ENCODE assay signal across 20 mouse cellular contexts in genomic region chr14:11962561-11962960, GRCm38 (mm10).
A peak's percentile ranks its signal among the peaks of the same experiment; 100 is the strongest.
DNase-seq lines count a peak whose midpoint lies in the region; TF ChIP-seq lines count a peak whose summit lies in the region.
"Had no signal": no experiment of that assay in that cellular context is flagged by ENCODE, and none has a peak within 500 bp of the region (broad histone marks: within the 10 kb centered on the region; RNA-seq: fewer than 3 reads in every experiment).

No protein-coding gene starts in this region.

- peaks cover 66% of the 10 kb centered on the region for H3K4me1 ChIP-seq in E14TG2a.4 (replicated peaks; ENCODE audit: low read depth, low read length)
- peaks cover 3% of the 10 kb centered on the region for H3K4me1 ChIP-seq in ES-Bruce4 (ENCODE audit: control insufficient read depth, insufficient read depth, low read length)
- H3K4me1 ChIP-seq: embryonic facial prominence, embryonic 12.5 days had no signal

- TF ChIP-seq CTCF in E14TG2a.4 (conservative IDR thresholded peaks at IDR 0.05; ENCODE audit: low read length) = no peak
- no peak for TF ChIP-seq CTCF in ES-Bruce4 (IDR thresholded peaks at IDR 0.05; ENCODE audit: low read depth, low read length)

- peak overlapping the region; percentile 46; the same call in 1 of the 2 replicates for H3K4me3 ChIP-seq in E14TG2a.4 (replicated peaks; ENCODE audit: low read length)
- no peak overlapping the region for H3K4me3 ChIP-seq in ES-Bruce4 (ENCODE audit: low read depth, low read length)
- H3K4me3 ChIP-seq: embryonic facial prominence, embryonic 10.5 days; embryonic facial prominence, embryonic 12.5 days; forebrain, embryonic 13.5 days; forebrain, embryonic 15.5 days had no signal

- no peak for TF ChIP-seq POLR2A in ES-Bruce4 (IDR thresholded peaks at IDR 0.05; ENCODE audit: insufficient read depth, low read length)

- peak; percentile 89 for DNase-seq in R1 (ENCODE audit: low read depth, low spot score)
- no peak for DNase-seq in lung, postnatal 14 days
- no peak for DNase-seq in lung, postnatal 25 days (ENCODE audit: low spot score)
- no peak for DNase-seq in thymus, postnatal 25 days
- DNase-seq: adrenal gland, adult 8-10 months; adrenal gland, postnatal 14 days; adrenal gland, postnatal 36 days; cerebellum, adult 11-12 months; cerebellum, adult 2 months; cerebellum, adult 9-10 months; cerebellum, postnatal 10 days; cerebellum, postnatal 25 days had no signal

- 0 out of 2 replicates have a peak overlapping the region, but pooled peaks have one; percentile 27 for H3K27ac ChIP-seq in ES-Bruce4 (ENCODE audit: insufficient read depth, low read length)
- H3K27ac ChIP-seq: embryonic facial prominence, embryonic 10.5 days; embryonic facial prominence, embryonic 12.5 days; forebrain, embryonic 13.5 days; forebrain, embryonic 15.5 days had no signal

- H3K9ac ChIP-seq in ES-Bruce4 (ENCODE audit: low read depth, poor library complexity, severe bottlenecking) = no peak overlapping the region
- H3K9ac ChIP-seq: embryonic facial prominence, embryonic 12.5 days; forebrain, embryonic 13.5 days; forebrain, embryonic 15.5 days had no signal

- no peak for TF ChIP-seq EP300 in ES-Bruce4 (IDR thresholded peaks at IDR 0.05; ENCODE audit: insufficient read depth, low read depth, low read length)

- H3K9me3 ChIP-seq in E14TG2a.4 (ENCODE audit: low read length) = peaks cover 8% of the 10 kb centered on the region; the same call in 1 of the 2 replicates
- H3K9me3 ChIP-seq in ES-Bruce4 (replicated peaks; ENCODE audit: control insufficient read depth, insufficient read depth, low read length, poor library complexity, severe bottlenecking) = no peaks in the 10 kb centered on the region
- H3K9me3 ChIP-seq: embryonic facial prominence, embryonic 10.5 days; embryonic facial prominence, embryonic 12.5 days; forebrain, embryonic 13.5 days; forebrain, embryonic 15.5 days had no signal

- no peaks in the 10 kb centered on the region for H3K36me3 ChIP-seq in E14TG2a.4 (ENCODE audit: insufficient read depth, low read length)
- H3K36me3 ChIP-seq in ES-Bruce4 (ENCODE audit: control insufficient read depth, insufficient read depth, low read length, poor library complexity, severe bottlenecking) = no peaks in the 10 kb centered on the region
- H3K36me3 ChIP-seq: embryonic facial prominence, embryonic 12.5 days; forebrain, embryonic 15.5 days; G1E had no signal

- H3K27me3 ChIP-seq in E14TG2a.4 (ENCODE audit: insufficient read depth, low read length) (no peaks in the 10 kb centered on the region), ES-Bruce4 (ENCODE audit: control insufficient read depth, insufficient read depth, low read length, poor library complexity, severe bottlenecking) (no peaks in the 10 kb centered on the region)
- H3K27me3 ChIP-seq: embryonic facial prominence, embryonic 12.5 days; Patski had no signal
